Mouse (Mus musculus) ES-Bruce4 (cell line): Measurements from ENCODE around the gene Man1c1.

Experiments used
- CTCF ChIP-seq: IDR thresholded peaks from one replicate; pipeline ENCODE4 v1.8.1; 2011; ENCODE audit warnings: low read depth, low read length
- EP300 ChIP-seq: IDR thresholded peaks from 2 replicates; pipeline ENCODE4 v1.6.1; 2011; ENCODE audit warnings: low read depth, low read length; ENCODE audit not compliant: insufficient read depth

- no peak for TF ChIP-seq CTCF
- no peak for TF ChIP-seq EP300
Measured at GRCm38 (mm10) chr4:134632131-134632711, 71.9 kb downstream of the Man1c1 start.
